Mouse (Mus musculus): ENCODE data around the gene Arcn1.
A peak's percentile ranks its signal among the peaks of the same experiment; 100 is the strongest.

Arcn1 gene

DNA sequence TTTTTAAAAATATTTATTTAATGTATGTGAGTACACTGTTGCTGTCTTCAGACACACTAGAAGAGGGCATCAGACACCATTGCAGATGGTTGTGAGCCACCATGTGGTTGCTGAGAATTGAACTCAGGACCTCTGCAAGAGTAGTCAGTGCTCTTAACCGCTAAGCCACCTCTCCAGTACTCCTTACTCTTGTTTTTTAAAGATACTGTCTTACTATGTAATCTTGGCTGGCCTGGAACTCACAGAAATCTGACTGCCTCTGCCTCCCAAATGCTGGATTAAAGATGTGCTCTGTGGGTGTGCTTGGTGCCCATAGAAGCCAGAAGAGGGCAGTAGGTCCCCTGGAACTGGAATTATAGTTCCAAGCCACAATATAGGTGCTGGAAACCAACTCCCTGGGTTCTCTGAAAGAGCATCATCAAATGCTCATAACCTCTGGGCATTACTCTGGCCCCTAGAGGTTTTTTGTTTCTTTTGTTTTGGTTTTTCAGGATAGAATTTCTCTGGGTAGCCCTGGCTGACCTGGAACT, 26.9 kb downstream of the Arcn1 start:
- DNase-seq (ENCODE audit: low read depth) = peak; percentile 29

DNA sequence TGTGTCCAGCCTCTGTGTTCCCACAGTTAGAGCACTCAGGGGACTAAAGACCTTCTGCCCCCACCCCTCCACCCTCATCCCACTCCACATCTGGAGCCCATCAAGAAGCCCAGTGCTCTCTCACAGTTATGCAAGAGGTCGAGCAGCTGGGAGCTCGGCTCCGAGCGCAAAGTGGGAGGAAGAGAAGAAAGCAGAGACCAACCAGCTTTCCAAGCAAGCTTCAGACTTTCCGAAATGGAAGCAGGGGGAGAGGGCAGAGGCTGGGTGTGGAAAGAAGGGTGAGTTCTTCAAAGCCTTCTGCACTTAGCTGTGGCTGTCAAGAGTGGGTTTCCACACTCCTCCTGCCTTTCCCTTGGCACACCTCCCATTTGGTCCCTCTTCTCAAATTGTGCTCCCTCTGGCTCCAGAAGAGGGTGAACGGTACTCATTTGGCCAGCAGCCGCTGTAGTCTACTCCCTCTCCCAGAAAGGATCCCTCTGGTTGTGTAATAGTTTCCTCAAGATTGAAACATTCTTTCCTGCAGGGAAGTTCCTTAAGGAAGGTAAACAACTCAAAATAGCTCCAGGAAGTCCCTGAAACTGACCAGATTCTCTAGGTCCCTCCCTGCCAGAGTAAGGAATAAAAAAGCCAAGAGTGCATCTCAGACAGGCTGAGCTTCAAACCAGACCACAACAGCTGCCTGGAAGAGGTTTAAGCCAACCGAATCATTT, 30.2 kb downstream of the Arcn1 start:
- DNase-seq (ENCODE audit: low read depth) = no peak

DNA sequence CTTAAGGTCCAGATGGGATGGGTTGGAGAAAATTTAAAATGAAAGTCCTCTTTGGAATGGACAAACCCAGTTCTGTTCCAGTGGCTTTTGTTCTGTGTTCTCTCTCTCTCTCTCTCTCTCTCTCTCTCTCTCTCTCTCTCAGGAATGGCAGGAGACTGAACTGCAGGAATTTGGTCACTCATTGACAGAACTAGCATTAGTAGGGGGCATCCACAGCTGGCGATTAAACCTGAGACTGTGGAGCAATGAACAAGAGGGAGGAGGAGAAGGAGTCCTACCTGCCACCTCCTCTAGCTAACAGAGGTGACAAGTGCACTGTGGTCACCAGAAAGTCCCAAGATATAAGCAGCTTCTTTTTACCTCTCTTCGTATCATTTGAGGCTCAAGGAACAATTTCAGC, 31.3 kb downstream of the Arcn1 start:
- DNase-seq (ENCODE audit: low read depth) = peak; percentile 32

DNA sequence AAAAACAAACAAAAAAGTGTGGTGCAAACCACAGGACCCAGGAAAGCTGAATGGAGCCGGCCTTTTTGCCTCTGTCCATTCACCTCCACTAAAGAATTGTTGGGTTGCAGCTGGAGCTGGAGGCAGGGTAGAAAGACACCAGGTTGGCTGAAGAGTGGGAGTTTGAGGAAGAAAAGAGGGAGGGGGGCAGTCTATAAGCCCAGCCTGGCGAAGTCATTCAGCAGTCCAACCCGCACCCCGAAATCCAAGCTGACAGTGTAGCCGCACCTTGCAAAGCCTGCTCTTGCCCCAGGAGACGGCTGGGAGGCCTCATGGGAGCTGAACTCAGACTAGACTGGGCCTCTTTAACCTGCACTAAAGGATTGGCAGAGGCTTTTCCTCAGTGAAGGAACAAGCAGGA, 31.8 kb downstream of the Arcn1 start:
- DNase-seq (ENCODE audit: low read depth) = no peak

DNA sequence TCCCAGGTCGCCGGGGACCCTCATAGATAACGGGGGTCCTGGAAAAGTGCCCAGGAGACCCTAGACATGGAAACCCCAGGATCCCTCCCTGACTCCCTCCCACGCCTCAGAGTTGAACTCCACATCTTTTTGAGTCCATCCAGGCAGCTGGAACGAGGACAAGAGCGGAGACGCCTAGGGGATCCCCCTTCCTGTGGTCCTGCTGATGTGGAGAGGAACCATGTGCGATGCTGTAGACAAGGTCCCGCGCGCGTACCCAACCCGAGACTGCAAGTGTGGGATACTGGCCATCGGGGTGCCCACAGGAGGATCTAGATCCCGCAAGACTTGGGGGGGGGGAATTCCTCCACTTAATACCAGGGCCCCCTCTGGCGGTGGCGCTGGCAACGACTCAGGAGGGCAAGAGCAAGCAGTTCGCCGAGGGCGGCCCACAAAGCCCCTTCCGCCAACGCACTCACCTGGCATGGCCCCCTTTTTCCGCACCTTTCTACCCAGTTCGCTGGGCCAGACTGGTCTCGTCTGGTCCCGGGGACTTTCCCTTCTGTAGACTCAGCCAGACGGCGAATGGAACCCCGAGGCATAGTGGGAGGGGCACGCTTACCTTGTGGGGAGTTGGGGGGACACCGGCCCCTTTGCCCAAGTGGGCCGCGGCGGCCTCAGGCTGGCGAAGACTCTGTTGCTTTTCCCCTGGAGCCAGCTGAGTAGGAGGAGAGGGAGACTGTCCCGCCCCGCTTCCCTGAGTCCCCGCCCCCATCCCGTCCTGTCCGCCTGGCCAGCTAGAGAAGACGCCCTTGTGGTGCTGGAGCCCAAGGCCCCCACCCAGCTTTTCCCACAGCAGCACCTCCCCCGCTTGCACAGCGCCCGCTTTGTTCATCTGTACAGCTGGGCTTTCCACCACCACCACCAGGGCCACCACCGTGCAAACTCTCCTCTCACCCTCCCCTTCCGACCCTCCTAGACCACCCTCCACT, 32.8 kb downstream of the Arcn1 start, which contains the start of gene Phldb1:
Gene Phldb1 (minus strand): TSS at position 675 of the 971 bp plus-strand sequence.
- DNase-seq (ENCODE audit: low read depth) = peak; percentile 83

DNA sequence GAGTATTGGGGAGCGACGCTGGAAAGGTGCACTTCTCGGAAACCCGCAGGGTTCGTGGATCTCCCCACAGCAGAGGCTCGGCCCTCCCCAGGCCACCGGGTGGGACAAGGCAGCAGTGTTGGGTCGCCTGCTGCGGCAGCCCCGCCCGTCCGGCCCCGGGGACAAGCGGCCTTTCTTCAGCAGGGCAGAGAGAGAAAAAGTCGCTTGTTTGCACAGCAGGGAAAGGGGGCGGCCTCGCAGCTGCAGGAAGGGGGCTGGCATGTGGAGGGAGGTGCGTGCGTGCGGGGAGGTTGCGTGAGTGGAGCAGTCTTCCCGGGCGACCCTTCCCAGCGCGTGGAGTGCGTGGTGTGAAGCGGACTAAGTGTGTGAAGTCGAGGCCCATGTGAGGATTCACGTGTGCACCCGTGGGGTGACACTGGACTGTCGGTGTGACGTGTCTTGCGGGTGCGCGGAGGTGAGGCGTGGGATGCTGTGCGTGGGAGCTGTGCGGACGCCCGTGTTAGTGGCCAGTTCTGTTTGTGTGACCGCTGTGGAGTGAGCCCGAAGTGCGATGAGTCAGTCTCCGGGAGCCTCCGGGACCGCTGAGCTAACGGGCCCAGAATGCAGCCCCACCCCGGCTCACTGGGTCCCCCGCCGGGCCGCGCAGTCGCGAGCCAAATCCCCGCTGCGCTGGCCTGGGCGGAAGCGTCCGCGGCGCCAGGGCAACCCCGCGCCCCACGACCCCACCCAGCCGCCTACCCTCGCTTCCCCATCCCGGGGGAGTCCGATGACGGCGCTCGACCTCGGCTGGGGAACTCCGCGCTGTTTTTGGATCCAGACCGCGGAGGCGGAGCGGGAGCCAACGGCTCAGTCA, 33.7 kb downstream of the Arcn1 start:
- DNase-seq (ENCODE audit: low read depth) = peak; percentile 74

DNA sequence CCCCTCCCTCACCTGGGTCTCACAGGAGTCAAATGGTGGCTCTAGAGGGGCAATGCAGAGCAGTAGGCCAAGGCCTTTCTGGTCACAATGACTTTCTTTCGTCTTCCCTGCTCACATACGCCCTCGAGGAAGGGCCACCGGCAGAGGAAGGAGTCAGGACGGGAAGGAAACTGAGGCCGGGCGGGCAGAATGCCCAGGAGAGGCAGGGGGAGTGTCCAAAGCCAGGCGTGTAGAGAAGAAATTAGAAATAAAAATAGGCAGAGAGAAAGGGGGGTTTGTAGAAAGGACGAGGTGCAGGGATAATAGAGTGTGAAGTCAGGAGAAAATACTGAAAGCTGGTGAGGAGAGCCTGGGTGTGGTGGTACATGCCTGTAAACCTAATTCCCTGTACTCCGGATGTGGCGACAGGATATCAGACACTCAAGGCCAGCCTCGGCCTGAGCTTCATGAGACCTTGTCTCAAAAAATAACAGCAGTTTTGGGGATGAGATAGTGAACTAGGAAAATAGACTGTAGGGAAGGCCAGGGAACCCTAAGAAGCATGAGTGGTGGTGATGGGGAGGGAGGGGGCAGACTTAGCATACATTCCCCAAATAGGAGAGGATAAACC, 34.6 kb downstream of the Arcn1 start:
- no peak for DNase-seq (ENCODE audit: low read depth)

DNA sequence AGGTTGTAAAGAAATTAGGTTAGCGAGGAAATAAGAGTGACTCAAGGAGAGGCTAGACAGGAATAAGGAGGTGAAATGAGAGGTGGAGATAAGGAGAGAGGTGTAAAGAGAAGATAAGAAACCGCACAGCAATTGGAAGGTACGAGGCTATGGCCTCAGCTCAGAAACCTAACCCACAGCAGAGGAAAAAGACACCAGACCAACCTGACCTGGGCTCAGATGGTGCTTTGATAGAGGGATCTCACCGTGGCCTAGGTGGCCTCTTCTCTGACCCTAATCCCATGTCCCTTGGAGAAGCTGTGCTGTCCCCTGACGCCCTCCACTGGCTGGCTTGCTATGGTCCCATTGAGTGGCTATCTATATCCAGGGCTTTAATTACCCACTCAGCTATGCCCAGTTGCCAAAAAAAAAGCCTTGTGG, 35.5 kb downstream of the Arcn1 start:
- DNase-seq (ENCODE audit: low read depth) = peak; percentile 29

DNA sequence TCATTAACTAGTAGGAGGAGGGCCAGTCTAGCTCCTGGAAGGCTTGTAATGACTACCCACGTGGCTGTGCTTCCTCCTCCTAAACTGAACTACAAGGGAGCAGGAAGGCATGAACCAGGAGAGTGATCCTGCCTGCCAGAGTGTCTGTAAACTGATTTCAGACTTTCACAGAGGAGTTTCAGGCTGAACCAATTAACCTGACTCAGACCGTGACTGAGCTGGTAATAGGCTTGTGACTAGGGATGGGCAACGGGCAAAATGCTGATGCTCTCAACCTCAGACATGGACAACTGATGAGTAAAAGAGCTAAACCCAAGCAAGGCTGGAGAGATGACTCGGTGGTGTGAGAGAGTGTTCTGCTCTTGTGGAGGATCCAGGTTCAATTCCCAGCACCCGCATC, 40.2 kb downstream of the Arcn1 start:
- DNase-seq (ENCODE audit: low read depth) = no peak

DNA sequence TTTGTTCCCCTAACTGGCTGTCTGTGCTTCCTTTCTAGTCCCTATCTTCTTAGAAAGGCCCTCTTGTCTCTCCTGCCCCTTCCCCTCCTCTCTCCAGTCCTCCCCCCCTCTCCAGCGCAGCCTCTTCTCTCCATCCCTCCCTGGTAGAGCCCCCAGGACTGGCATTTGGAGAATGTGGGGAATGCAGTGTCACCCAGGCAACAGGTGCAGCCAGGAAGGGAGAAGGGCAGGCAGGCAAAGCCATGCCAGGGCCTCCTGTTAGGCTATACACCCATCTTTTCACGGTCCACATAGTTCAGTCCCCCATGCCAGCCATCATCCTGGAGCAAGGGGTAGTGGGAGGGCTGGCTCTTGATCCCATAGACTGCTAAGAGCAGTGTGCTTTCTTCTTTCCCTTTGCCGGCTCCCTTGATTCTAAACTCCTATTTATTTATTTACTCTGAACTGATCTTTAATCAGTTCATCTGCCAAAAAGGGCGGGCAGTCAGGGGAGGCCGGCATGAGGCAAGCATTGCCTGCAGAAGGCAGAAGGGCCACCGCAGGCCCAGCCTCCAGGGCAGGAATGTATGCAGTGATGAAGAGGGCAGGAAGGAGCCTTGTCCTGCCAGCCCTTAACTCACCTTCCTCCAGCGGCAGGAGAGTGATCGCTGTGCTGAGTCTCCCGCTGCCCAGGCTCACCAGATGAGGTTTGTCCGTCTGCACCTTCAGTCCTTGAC, 41.1 kb downstream of the Arcn1 start:
- DNase-seq (ENCODE audit: low read depth) = no peak

DNA sequence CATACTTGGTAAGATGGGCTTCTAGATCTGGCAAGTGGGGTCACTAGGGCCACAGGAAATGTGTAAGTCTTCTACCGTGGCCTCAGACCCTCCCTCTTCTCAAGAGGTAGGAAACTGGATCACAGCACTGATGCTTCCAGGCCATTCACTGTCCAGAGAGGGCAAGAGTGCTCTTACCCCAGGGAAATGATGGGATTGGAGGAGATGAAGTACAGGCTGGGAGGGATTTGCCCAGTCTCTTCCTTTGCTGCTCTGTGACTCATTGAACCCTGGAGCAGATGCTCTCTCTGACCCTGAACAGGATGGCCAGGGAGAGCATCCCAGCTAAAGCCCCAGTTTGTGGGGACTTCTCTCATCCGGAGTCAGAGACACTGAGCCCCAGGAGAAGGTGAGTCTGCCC, 43.0 kb downstream of the Arcn1 start:
- DNase-seq (ENCODE audit: low read depth) = no peak

DNA sequence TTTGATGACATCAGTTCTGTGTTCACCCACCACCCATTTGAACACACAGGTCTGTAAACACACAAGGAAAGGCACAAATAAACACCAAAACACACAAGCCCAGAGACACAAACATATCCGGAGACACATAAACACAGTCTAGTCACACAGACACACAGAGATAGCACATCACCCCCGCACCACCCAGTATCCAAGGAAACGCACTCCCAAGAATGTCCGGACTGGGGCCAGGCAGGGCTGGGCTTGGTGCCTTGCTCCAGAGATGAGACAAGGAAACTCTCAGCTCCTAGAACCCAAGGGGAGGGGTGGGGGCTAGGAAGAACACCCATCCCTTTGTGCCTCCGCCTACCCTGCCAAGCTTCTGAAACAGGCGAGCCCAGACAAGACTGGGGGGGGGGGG, 43.4 kb downstream of the Arcn1 start:
- DNase-seq (ENCODE audit: low read depth) = no peak

DNA sequence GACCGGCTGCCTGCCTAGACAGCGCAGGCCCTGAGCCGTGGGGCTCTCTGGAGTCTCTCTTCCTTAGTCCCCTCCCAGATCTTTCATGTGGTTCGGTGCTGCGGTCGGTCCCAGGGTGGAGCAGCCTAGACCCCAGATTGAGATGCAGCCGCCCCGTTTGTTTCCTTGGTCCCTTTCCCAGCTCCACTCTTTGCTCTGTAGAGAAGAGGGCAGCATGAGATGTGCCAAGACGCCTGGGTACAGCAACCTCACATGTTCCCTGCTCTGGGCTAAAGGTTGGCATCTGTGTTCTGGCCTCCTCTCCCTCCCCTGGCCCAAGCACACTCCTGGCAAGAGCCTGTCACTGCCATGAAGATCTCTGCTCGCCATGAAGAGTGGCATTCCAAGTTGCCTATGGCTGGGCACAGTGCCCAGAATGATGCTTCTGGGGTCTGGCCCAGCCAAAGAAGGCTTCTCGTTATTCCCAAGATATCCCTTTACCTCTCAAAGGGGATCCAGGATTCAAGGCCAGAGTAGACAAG, 44.1 kb downstream of the Arcn1 start:
- peak; percentile 34 for DNase-seq (ENCODE audit: low read depth)

DNA sequence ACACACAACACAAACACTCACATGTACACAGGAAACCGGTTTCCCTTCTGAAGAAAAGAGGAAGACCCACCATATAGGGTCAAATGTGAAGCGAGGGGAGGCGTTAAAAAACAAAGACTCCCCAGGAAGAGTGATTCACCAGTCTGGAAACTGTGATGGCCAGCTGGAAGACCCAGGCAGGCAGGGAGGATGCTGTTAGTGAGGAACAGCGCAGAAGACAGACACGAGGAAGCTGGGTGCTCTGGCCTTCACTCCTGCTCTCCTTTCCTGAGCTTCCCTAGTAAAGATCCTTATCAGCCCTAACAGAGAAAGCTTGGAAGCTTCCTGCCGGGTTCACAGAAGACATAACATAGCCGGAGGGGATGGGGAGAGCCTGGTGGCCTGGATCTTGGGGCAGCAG, 44.6 kb downstream of the Arcn1 start:
- DNase-seq (ENCODE audit: low read depth) = peak; percentile 26

DNA sequence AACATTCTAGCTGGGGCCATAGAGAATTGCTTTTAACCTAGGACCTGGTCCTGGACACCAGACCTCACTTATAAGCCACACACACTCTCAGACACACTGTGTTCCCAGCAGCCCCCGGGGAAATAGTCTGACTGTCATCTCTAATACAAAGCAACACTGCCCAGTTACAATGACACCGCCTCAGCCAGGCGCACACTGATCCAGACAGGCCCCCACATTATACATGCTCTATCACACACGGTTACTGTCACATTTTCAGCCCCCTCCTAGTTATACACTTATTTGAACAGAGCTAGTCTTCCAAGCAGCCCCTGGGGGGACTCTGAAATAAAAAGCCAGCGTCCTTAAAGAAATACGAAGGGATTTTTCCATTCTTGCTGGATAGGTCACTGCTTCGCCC, 45.1 kb downstream of the Arcn1 start:
- no peak for DNase-seq (ENCODE audit: low read depth)

DNA sequence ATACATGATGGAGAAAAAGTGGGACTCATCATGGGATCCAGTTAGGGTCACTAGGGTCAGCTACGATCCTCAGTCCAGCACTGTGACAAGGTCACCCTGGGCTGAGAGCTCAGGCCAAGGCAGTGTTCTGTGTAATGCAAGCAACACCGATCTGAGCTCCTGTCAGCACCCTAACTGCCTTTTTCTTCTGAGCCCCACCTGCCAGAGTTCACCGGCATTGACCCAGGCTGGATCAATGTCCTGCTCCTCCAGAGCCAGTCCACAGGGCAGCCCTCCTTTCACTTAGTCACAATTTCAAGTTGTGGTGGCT, 45.8 kb downstream of the Arcn1 start:
- DNase-seq (ENCODE audit: low read depth) = no peak

DNA sequence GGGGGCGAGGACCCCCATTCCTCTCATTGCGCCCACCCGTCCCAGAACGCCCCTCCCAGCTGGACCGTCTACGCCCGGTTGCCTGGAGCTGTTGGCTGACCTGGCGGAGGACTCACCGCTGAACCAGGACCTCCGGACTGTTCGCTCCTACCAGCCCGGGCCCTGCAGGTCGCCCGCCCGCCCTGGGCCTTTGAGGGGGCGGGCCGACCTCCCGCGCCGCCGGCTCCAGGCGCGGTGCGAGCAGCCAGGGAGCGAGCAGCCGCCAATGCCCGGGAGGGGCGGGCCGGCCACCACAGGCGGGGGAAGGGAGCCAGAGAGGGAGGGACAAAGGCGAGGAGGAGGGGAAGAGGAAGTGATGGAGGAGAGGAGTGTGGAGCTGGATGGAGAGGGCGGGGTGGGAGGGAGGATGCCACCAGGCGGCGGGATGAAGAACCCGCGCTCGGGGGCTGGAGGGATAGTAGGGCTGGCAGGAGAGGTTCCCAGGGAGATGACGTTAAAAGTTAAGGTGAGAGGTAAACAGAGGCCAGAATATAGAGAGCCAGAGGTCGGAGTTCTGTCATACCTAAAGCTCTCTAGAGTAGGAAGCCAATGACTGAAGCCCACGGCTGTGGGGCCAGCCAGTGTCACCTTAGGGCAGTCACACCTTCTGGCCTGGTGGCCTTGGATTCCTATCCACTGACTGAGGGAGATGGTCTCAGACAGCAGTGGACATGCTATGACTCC, 46.3 kb downstream of the Arcn1 start:
- peak; percentile 77 for DNase-seq (ENCODE audit: low read depth)

DNA sequence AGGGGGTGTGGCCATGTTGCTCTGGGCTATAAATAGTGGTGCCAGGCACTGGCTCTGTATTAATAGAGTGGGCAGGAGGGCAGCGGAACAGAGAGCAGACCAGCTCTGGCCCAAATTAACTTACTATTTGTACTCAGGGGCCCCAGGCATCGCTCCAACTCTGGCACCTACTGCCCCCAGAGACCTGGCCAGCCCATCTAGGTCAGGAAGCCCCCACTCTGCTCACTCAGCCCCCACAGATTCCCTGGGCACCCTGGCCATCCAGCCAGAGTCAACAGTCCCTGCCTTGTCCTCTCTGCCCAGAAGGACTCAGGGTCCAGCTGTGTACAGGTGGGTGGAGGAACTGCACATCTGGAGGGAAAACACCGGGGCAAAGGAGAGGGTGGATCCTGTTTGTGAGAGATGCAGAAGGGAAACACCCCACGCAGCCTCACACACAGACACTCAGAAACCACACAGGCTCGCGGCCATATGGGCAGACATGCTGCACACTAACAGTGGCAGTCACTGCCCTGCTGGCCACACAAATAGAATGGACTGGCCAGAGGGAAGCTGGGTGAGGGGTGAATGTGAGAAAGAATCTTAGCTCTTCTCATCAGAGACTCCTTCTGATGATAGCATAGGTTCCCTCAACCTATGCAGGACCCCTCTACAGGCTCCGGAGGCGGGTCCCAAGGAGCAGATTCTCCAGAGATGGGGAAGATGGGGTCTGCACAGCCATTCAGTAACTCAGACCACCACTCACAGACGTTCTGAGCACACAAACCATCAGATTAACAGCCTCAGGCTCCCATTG, 47.1 kb downstream of the Arcn1 start:
- DNase-seq (ENCODE audit: low read depth) = peak; percentile 63

DNA sequence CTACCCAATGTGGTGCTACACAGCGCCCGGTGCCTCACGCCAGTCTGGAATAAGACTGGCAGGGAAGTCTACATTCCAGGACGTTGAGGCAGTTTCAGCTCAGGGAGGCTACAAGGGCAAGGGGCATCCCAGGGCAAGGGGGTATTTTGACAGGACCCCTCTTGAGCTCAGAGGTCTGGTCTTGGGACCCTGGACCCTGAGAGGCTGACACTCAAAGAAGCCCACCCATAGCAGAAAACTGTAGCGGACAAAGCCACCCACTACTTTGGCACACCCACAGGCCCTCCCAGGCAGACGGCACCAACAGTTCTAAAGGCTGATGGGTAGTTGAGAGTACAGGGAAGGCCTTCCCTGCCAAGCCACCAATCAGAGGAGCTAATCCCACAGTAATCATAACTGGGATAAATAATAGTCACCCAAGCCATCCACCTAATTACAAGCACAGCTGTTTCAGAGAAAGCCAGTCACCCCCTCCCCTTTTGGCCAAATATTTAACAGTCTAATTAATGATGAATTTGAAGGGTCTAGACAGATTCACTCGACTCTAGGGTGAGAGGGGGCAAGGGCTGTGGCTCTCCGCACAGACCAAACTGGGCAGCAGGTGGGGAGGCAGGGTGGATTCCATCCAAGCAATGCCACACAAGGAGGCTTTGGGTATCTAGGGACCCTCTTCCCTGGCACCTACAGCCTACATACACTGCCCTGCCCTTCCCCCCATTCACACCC, 47.9 kb downstream of the Arcn1 start:
- DNase-seq (ENCODE audit: low read depth) = no peak

Data from induced T-regulatory cell, adult 2 months (primary cell).